Comparison of ENCODE assay signal across 8 mouse cellular contexts in genomic region chr10:81502658-81503057, GRCm38 (mm10). TPM values are rescaled to one million over a fixed set of nuclear protein-coding genes. Genes with fewer than 3 reads are reported as not detected.
DNase-seq lines count a peak whose midpoint lies in the region; ATAC-seq and TF ChIP-seq lines count a peak whose summit lies in the region.

No protein-coding gene starts in this region.

- no peak for TF ChIP-seq EP300 in heart, postnatal 0 days (IDR thresholded peaks at IDR 0.05; ENCODE audit: low read depth)
- TF ChIP-seq EP300 in liver, postnatal 0 days (IDR thresholded peaks at IDR 0.05; ENCODE audit: low read depth), result no peak

- no peaks in the 10 kb centered on the region for H3K9me3 ChIP-seq in forebrain, embryonic 11.5 days (ENCODE audit: control insufficient read depth, low read length)
- no peaks in the 10 kb centered on the region for H3K9me3 ChIP-seq in heart, postnatal 0 days (replicated peaks; ENCODE audit: control insufficient read depth, low read length)
- no peaks in the 10 kb centered on the region for H3K9me3 ChIP-seq in liver, postnatal 0 days (ENCODE audit: low read length)
- H3K9me3 ChIP-seq in neural tube, embryonic 15.5 days (replicated peaks), result no peaks in the 10 kb centered on the region

- no peak overlapping the region for H3K27ac ChIP-seq in forebrain, embryonic 11.5 days (ENCODE audit: low read depth, low read length)
- H3K27ac ChIP-seq in heart, postnatal 0 days (ENCODE audit: low read depth), result no peak overlapping the region
- no peak overlapping the region for H3K27ac ChIP-seq in liver, postnatal 0 days (ENCODE audit: low read depth)
- H3K27ac ChIP-seq in neural tube, embryonic 15.5 days (replicated peaks), result no peak overlapping the region

- no peak overlapping the region; the same call in 1 of the 2 replicates for H3K9ac ChIP-seq in forebrain, embryonic 11.5 days (ENCODE audit: low read length)
- H3K9ac ChIP-seq in heart, postnatal 0 days (replicated peaks; ENCODE audit: low read depth, low read length), result no peak overlapping the region
- H3K9ac ChIP-seq in liver, postnatal 0 days (replicated peaks), result no peak overlapping the region
- H3K9ac ChIP-seq in neural tube, embryonic 15.5 days (replicated peaks), result peak overlapping the region; percentile 44; the same call in 1 of the 2 replicates

- peak; percentile 97 for TF ChIP-seq CTCF in heart, postnatal 0 days (IDR thresholded peaks at IDR 0.05; ENCODE audit: low read depth)
- TF ChIP-seq CTCF in liver, postnatal 0 days (IDR thresholded peaks at IDR 0.05; ENCODE audit: low read depth), result peak; percentile 100

- peak overlapping the region; percentile 50 for H3K4me2 ChIP-seq in forebrain, embryonic 11.5 days (ENCODE audit: low read depth, low read length, severe bottlenecking)
- peak overlapping the region; percentile 61 for H3K4me2 ChIP-seq in heart, postnatal 0 days (ENCODE audit: low read depth, low read length)
- peak overlapping the region; percentile 72 for H3K4me2 ChIP-seq in liver, postnatal 0 days (ENCODE audit: low read depth, low read length)
- H3K4me2 ChIP-seq in neural tube, embryonic 15.5 days, result peak overlapping the region; percentile 66

- no peaks in the 10 kb centered on the region for H3K36me3 ChIP-seq in forebrain, embryonic 11.5 days (ENCODE audit: control insufficient read depth, insufficient read depth, low read length)
- H3K36me3 ChIP-seq in heart, postnatal 0 days (replicated peaks; ENCODE audit: control insufficient read depth, insufficient read depth, low read length), result no peaks in the 10 kb centered on the region
- H3K36me3 ChIP-seq in liver, postnatal 0 days (replicated peaks; ENCODE audit: insufficient read depth, low read length), result no peaks in the 10 kb centered on the region
- H3K36me3 ChIP-seq in neural tube, embryonic 15.5 days, result no peaks in the 10 kb centered on the region

- 8% methylated on average over 36 of the region's 36 CpGs for WGBS in forebrain, embryonic 11.5 days
- WGBS in heart, postnatal 0 days, result 11% methylated on average over 36 of the region's 36 CpGs
- 16% methylated on average over 36 of the region's 36 CpGs for WGBS in liver, postnatal 0 days (ENCODE audit: insufficient replicate concordance)
- 8% methylated on average over 36 of the region's 36 CpGs for WGBS in neural tube, embryonic 15.5 days

- peak; percentile 95 to 96 for DNase-seq in CD8-positive naive resting alpha-beta T cell, adult 2 months (ENCODE audit: low read depth in 2 of 2, low spot score in 2 of 2)
- peak; percentile 62 for DNase-seq in c-Kit-positive CD71-negative TER-119-negative erythroid progenitor cells, embryonic 14.5 days (ENCODE audit: low read depth)
- DNase-seq in forebrain, embryonic 11.5 days (ENCODE audit: low spot score), result peak; percentile 94
- DNase-seq in heart, postnatal 0 days (ENCODE audit: low spot score), result peak; percentile 47
- peak; percentile 84 to 95 for DNase-seq in kidney, postnatal 36 days
- peak; percentile 92 for DNase-seq in liver, postnatal 0 days
- peak; percentile 96 for DNase-seq in testis, postnatal 10 days (ENCODE audit: low spot score)

- peak overlapping the region; percentile 21; the same call in 1 of the 2 replicates for H3K4me3 ChIP-seq in forebrain, embryonic 11.5 days (ENCODE audit: low read depth, low read length)
- peak overlapping the region; percentile 35 for H3K4me3 ChIP-seq in heart, postnatal 0 days (ENCODE audit: low read depth, low read length)
- H3K4me3 ChIP-seq in liver, postnatal 0 days (ENCODE audit: low read depth, low read length), result peak overlapping the region; percentile 30
- H3K4me3 ChIP-seq in neural tube, embryonic 15.5 days (replicated peaks), result peak overlapping the region; percentile 42

- no peaks in the 10 kb centered on the region; the same call in 1 of the 2 replicates for H3K27me3 ChIP-seq in forebrain, embryonic 11.5 days (ENCODE audit: control insufficient read depth, insufficient read depth, low read length)
- peaks cover 13% of the 10 kb centered on the region; the same call in 1 of the 2 replicates for H3K27me3 ChIP-seq in heart, postnatal 0 days (ENCODE audit: control insufficient read depth, insufficient read depth, low read length)
- H3K27me3 ChIP-seq in liver, postnatal 0 days (ENCODE audit: insufficient read depth, low read length), result no peaks in the 10 kb centered on the region
- peaks cover 7% of the 10 kb centered on the region; the same call in 1 of the 2 replicates for H3K27me3 ChIP-seq in neural tube, embryonic 15.5 days (replicated peaks)

- H3K4me1 ChIP-seq in forebrain, embryonic 11.5 days (replicated peaks; ENCODE audit: control insufficient read depth, insufficient read depth, low read length), result no peaks in the 10 kb centered on the region
- H3K4me1 ChIP-seq in heart, postnatal 0 days (ENCODE audit: control insufficient read depth, insufficient read depth), result no peaks in the 10 kb centered on the region
- peaks cover 12% of the 10 kb centered on the region for H3K4me1 ChIP-seq in liver, postnatal 0 days (ENCODE audit: insufficient read depth)
- peaks cover 10% of the 10 kb centered on the region for H3K4me1 ChIP-seq in neural tube, embryonic 15.5 days

- ATAC-seq in forebrain, embryonic 11.5 days (replicated peaks; ENCODE audit: low FRiP score), result peak; percentile 32; the same call in 1 of the 2 replicates
- peak; percentile 50; the same call in 1 of the 2 replicates for ATAC-seq in heart, postnatal 0 days (ENCODE audit: insufficient read depth, low read depth)
- peak; percentile 55; the same call in 1 of the 2 replicates for ATAC-seq in liver, postnatal 0 days
- ATAC-seq in neural tube, embryonic 15.5 days (ENCODE audit: low FRiP score), result peak; percentile 20

RNA-seq across cellular contexts. Expression of gene S1pr4, which starts 2.7 kb away (rescaled TPM):
- polyA plus RNA-seq in forebrain, embryonic 11.5 days (2014; fragmentation: Nextera tagmentation; extraction: Ambion mirVana), result 0.36 and 0.68 TPM in 2 replicates
- total RNA-seq in heart, postnatal 0 days (2014; rRNA removed; ENCODE audit: low replicate concordance), result 0.66 TPM in 1 of 2 replicates, not detected in the other
- polyA plus RNA-seq in heart, postnatal 0 days (2015; fragmentation: Nextera tagmentation; extraction: Ambion mirVana), result 0.34 and 0.43 TPM in 2 replicates
- 6.3 and 7.4 TPM in 2 replicates for polyA plus RNA-seq in liver, postnatal 0 days (2015; fragmentation: Nextera tagmentation; extraction: Ambion mirVana)
- polyA plus RNA-seq in neural tube, embryonic 15.5 days (2015; fragmentation: Nextera tagmentation; extraction: Ambion mirVana), result 0.69 and 2.1 TPM in 2 replicates

RNA-seq across cellular contexts. Expression of gene Ncln, which starts 6.5 kb away (rescaled TPM):
- 71.8 and 72.3 TPM in 2 replicates for polyA plus RNA-seq in forebrain, embryonic 11.5 days (2014; fragmentation: Nextera tagmentation; extraction: Ambion mirVana)
- total RNA-seq in heart, postnatal 0 days (2014; rRNA removed; ENCODE audit: low replicate concordance), result 88.5 and 91.5 TPM in 2 replicates
- polyA plus RNA-seq in heart, postnatal 0 days (2015; fragmentation: Nextera tagmentation; extraction: Ambion mirVana), result 27.1 and 30.5 TPM in 2 replicates
- 29.2 and 30.6 TPM in 2 replicates for polyA plus RNA-seq in liver, postnatal 0 days (2015; fragmentation: Nextera tagmentation; extraction: Ambion mirVana)
- 68.5 and 70.3 TPM in 2 replicates for polyA plus RNA-seq in neural tube, embryonic 15.5 days (2015; fragmentation: Nextera tagmentation; extraction: Ambion mirVana)

RNA-seq across cellular contexts. Expression of gene Celf5, which starts 20.1 kb away (rescaled TPM):
- polyA plus RNA-seq in forebrain, embryonic 11.5 days (2014; fragmentation: Nextera tagmentation; extraction: Ambion mirVana), result 9.7 and 19.6 TPM in 2 replicates
- total RNA-seq in heart, postnatal 0 days (2014; rRNA removed; ENCODE audit: low replicate concordance), result not detected in 2 replicates
- 0.07 and 0.08 TPM in 2 replicates for polyA plus RNA-seq in heart, postnatal 0 days (2015; fragmentation: Nextera tagmentation; extraction: Ambion mirVana)
- polyA plus RNA-seq in liver, postnatal 0 days (2015; fragmentation: Nextera tagmentation; extraction: Ambion mirVana), result not detected in 2 replicates
- 54.8 and 62.5 TPM in 2 replicates for polyA plus RNA-seq in neural tube, embryonic 15.5 days (2015; fragmentation: Nextera tagmentation; extraction: Ambion mirVana)

RNA-seq across cellular contexts. Expression of gene Gna15, which starts 21.4 kb away (rescaled TPM):
- polyA plus RNA-seq in forebrain, embryonic 11.5 days (2014; fragmentation: Nextera tagmentation; extraction: Ambion mirVana), result 0.45 and 0.68 TPM in 2 replicates
- 0.35 TPM in 1 of 2 replicates, not detected in the other for total RNA-seq in heart, postnatal 0 days (2014; rRNA removed; ENCODE audit: low replicate concordance)
- 0.59 and 0.63 TPM in 2 replicates for polyA plus RNA-seq in heart, postnatal 0 days (2015; fragmentation: Nextera tagmentation; extraction: Ambion mirVana)
- 4.0 and 4.4 TPM in 2 replicates for polyA plus RNA-seq in liver, postnatal 0 days (2015; fragmentation: Nextera tagmentation; extraction: Ambion mirVana)
- 1.7 and 2.6 TPM in 2 replicates for polyA plus RNA-seq in neural tube, embryonic 15.5 days (2015; fragmentation: Nextera tagmentation; extraction: Ambion mirVana)

RNA-seq across cellular contexts. Expression of gene Gna11, which starts 42.3 kb away (rescaled TPM):
- 77.1 and 84.5 TPM in 2 replicates for polyA plus RNA-seq in forebrain, embryonic 11.5 days (2014; fragmentation: Nextera tagmentation; extraction: Ambion mirVana)
- 68.2 and 83.9 TPM in 2 replicates for total RNA-seq in heart, postnatal 0 days (2014; rRNA removed; ENCODE audit: low replicate concordance)
- 50.1 and 52.4 TPM in 2 replicates for polyA plus RNA-seq in heart, postnatal 0 days (2015; fragmentation: Nextera tagmentation; extraction: Ambion mirVana)
- polyA plus RNA-seq in liver, postnatal 0 days (2015; fragmentation: Nextera tagmentation; extraction: Ambion mirVana), result 18.3 and 19.2 TPM in 2 replicates
- polyA plus RNA-seq in neural tube, embryonic 15.5 days (2015; fragmentation: Nextera tagmentation; extraction: Ambion mirVana), result 91.1 and 102 TPM in 2 replicates
